Mouse (Mus musculus) MEL (cell line): ENCODE measurements around the gene Gnl3. TPM values are rescaled to one million over a fixed set of nuclear protein-coding genes. Genes with fewer than 3 reads are reported as not detected.

Source experiments
- DNase-seq: peaks from one replicate; pipeline ENCODE4 v3.0.0; 2011; ENCODE audit warnings: low read depth, low spot score
- H3K27ac ChIP-seq: 2 replicates; pipeline ENCODE4 v1.5.1; 2012; ENCODE audit warnings: low read depth, mild to moderate bottlenecking, control low read depth, low read length, moderate library complexity; ENCODE audit not compliant: control insufficient read depth
- H3K27me3 ChIP-seq, 2 experiments: fragments of 150-350 bp in 1 of 2; sonication (generic) in 1 of 2; 2 replicates each; pipeline ENCODE4 v1.6.1; 2012; ENCODE audit warnings: low read length in 2 of 2, mild to moderate bottlenecking in 2 of 2, improper control_type of control experiment in 1 of 2, moderate library complexity in 1 of 2; ENCODE audit not compliant: insufficient read depth in 2 of 2, control insufficient read depth in 1 of 2
- H3K36me3 ChIP-seq, 2 experiments: 2 replicates each; pipeline ENCODE4 v1.6.1; 2012 to 2014; ENCODE audit warnings: low read length in 2 of 2, improper control_type of control experiment in 1 of 2, inconsistent platforms in 1 of 2, mild to moderate bottlenecking in 1 of 2; ENCODE audit not compliant: insufficient read depth in 2 of 2, control insufficient read depth in 1 of 2
- H3K4me1 ChIP-seq, 2 experiments: fragments of 150-350 bp in 1 of 2; sonication (generic) in 1 of 2; 2 replicates each; pipeline ENCODE4 v1.6.1; 2012; ENCODE audit warnings: low read length in 2 of 2, improper control_type of control experiment in 1 of 2, mild to moderate bottlenecking in 1 of 2; ENCODE audit not compliant: insufficient read depth in 2 of 2, control insufficient read depth in 1 of 2
- H3K4me3 ChIP-seq, 2 experiments: fragments of 150-350 bp in 1 of 2; sonication (generic) in 1 of 2; 2 replicates each; pipeline ENCODE4 v1.5.1; 2012; ENCODE audit warnings: low read depth in 2 of 2, low read length in 2 of 2, mild to moderate bottlenecking in 2 of 2, moderate library complexity in 2 of 2, control low read depth in 1 of 2, improper control_type of control experiment in 1 of 2; ENCODE audit not compliant: control insufficient read depth in 1 of 2, insufficient read depth in 1 of 2
- H3K79me2 ChIP-seq: 2 replicates; pipeline ENCODE4 v1.6.1; 2012; ENCODE audit warnings: mild to moderate bottlenecking, low read length, moderate library complexity; ENCODE audit not compliant: control insufficient read depth, poor library complexity, insufficient read depth
- H3K9ac ChIP-seq: 2 replicates; pipeline ENCODE4 v1.6.1; 2012; ENCODE audit warnings: low read depth, mild to moderate bottlenecking, control low read depth, low read length, moderate library complexity; ENCODE audit not compliant: control insufficient read depth, poor library complexity, severe bottlenecking
- H3K9me3 ChIP-seq: fragments of 150-350 bp; sonication (generic); replicated peaks from 2 replicates; pipeline ENCODE4 v1.6.1; 2012; ENCODE audit warnings: mild to moderate bottlenecking, low read length, improper control_type of control experiment, moderate library complexity; ENCODE audit not compliant: insufficient read depth
- BHLHE40 ChIP-seq: IDR thresholded peaks from 2 replicates; pipeline ENCODE4 v1.6.1; 2012; ENCODE audit warnings: low read depth, mild to moderate bottlenecking, inconsistent platforms, low read length, improper control_type of control experiment, borderline replicate concordance
- CHD2 ChIP-seq: IDR thresholded peaks from 2 replicates; pipeline ENCODE4 v1.6.1; 2011; ENCODE audit warnings: low read length, improper control_type of control experiment
- EP300 ChIP-seq, 2 experiments: IDR thresholded peaks; 2 replicates each; pipeline ENCODE4 v1.6.1; 2011; ENCODE audit warnings: improper control_type of control experiment in 2 of 2, low read length in 2 of 2, low read depth in 1 of 2, mild to moderate bottlenecking in 1 of 2
- ETS1 ChIP-seq: IDR thresholded peaks from 2 replicates; pipeline ENCODE4 v1.6.1; 2012; ENCODE audit warnings: low read depth, mild to moderate bottlenecking, inconsistent platforms, low read length, improper control_type of control experiment, moderate library complexity
- GABPA ChIP-seq: IDR thresholded peaks from 2 replicates; pipeline ENCODE4 v1.6.1; 2012; ENCODE audit warnings: low read depth, mild to moderate bottlenecking, inconsistent platforms, low read length, improper control_type of control experiment, moderate library complexity
- GATA1 ChIP-seq: IDR thresholded peaks from 2 replicates; pipeline ENCODE4 v1.6.1; 2011; ENCODE audit warnings: low read depth, low read length, improper control_type of control experiment
- HCFC1 ChIP-seq: IDR thresholded peaks from 2 replicates; pipeline ENCODE4 v1.6.1; 2012; ENCODE audit warnings: low read depth, mild to moderate bottlenecking, inconsistent platforms, low read length, improper control_type of control experiment, moderate library complexity
- JUND ChIP-seq: IDR thresholded peaks from 2 replicates; pipeline ENCODE4 v1.6.1; 2011; ENCODE audit warnings: low read depth, mild to moderate bottlenecking, improper control_type of control experiment, low read length
- MAX ChIP-seq: IDR thresholded peaks from 2 replicates; pipeline ENCODE4 v1.6.1; 2011; ENCODE audit warnings: low read length, improper control_type of control experiment
- MAZ ChIP-seq: IDR thresholded peaks from 2 replicates; pipeline ENCODE4 v1.6.1; 2012; ENCODE audit warnings: low read depth, mild to moderate bottlenecking, inconsistent platforms, low read length, improper control_type of control experiment
- MEF2A ChIP-seq: IDR thresholded peaks from 2 replicates; pipeline ENCODE4 v1.6.1; 2014; ENCODE audit warnings: low read depth, mild to moderate bottlenecking, inconsistent platforms, low read length, improper control_type of control experiment; ENCODE audit not compliant: poor library complexity, insufficient replicate concordance, severe bottlenecking; ENCODE audit errors: extremely low read depth
- MXI1 ChIP-seq: IDR thresholded peaks from 2 replicates; pipeline ENCODE4 v1.6.1; 2011; ENCODE audit warnings: mild to moderate bottlenecking, low read depth, low read length, improper control_type of control experiment
- MYB ChIP-seq: IDR thresholded peaks from 2 replicates; pipeline ENCODE4 v1.6.1; 2011; ENCODE audit warnings: mild to moderate bottlenecking, low read depth, low read length, improper control_type of control experiment
- MYC ChIP-seq: IDR thresholded peaks from 2 replicates; pipeline ENCODE4 v1.6.1; 2011; ENCODE audit warnings: low read depth, mild to moderate bottlenecking, low read length, improper control_type of control experiment, moderate library complexity
- NELFE ChIP-seq: IDR thresholded peaks from 2 replicates; pipeline ENCODE4 v1.6.1; 2011; ENCODE audit warnings: low read depth, low read length, improper control_type of control experiment
- POLR2A ChIP-seq, 2 experiments: IDR thresholded peaks; 2 replicates each; pipeline ENCODE4 v1.6.1; 2011 to 2012; ENCODE audit warnings: low read length in 2 of 2, mild to moderate bottlenecking in 2 of 2, control low read depth in 1 of 2, improper control_type of control experiment in 1 of 2, low read depth in 1 of 2, moderate library complexity in 1 of 2; ENCODE audit not compliant: control insufficient read depth in 1 of 2, insufficient read depth in 1 of 2, poor library complexity in 1 of 2
- POLR2AphosphoS2 ChIP-seq: IDR thresholded peaks from 2 replicates; pipeline ENCODE4 v1.6.1; 2011; ENCODE audit warnings: low read length, improper control_type of control experiment
- POLR2AphosphoS5 ChIP-seq: IDR thresholded peaks from 2 replicates; pipeline ENCODE4 v1.6.1; 2012; ENCODE audit warnings: low read depth, borderline replicate concordance, mild to moderate bottlenecking, inconsistent platforms, low read length, moderate library complexity, mixed read lengths
- RAD21 ChIP-seq: IDR thresholded peaks from 2 replicates; pipeline ENCODE4 v1.6.1; 2011; ENCODE audit warnings: mild to moderate bottlenecking, low read depth, low read length, improper control_type of control experiment
- TAL1 ChIP-seq: IDR thresholded peaks from 2 replicates; pipeline ENCODE4 v1.6.1; 2012; ENCODE audit warnings: mild to moderate bottlenecking, inconsistent platforms, low read length, moderate library complexity, mixed read lengths
- TCF12 ChIP-seq: IDR thresholded peaks from 2 replicates; pipeline ENCODE4 v1.6.1; 2014; ENCODE audit warnings: low read depth, mild to moderate bottlenecking, inconsistent platforms, low read length, improper control_type of control experiment, moderate library complexity
- UBTF ChIP-seq: IDR thresholded peaks from 2 replicates; pipeline ENCODE4 v1.6.1; 2012; ENCODE audit warnings: low read depth, mild to moderate bottlenecking, inconsistent platforms, low read length, improper control_type of control experiment, moderate library complexity, borderline replicate concordance; ENCODE audit not compliant: insufficient read depth
- USF1 ChIP-seq: IDR thresholded peaks from 2 replicates; pipeline ENCODE4 v1.6.1; 2014; ENCODE audit warnings: low read depth, mild to moderate bottlenecking, inconsistent platforms, low read length, improper control_type of control experiment, moderate library complexity
- USF2 ChIP-seq, 2 experiments: IDR thresholded peaks; 2 replicates each; pipeline ENCODE4 v1.6.1; 2011 to 2012; ENCODE audit warnings: improper control_type of control experiment in 2 of 2, low read length in 2 of 2, borderline replicate concordance in 1 of 2, inconsistent platforms in 1 of 2, low read depth in 1 of 2, mild to moderate bottlenecking in 1 of 2; ENCODE audit not compliant: insufficient read depth in 1 of 2
- ZC3H11A ChIP-seq: IDR thresholded peaks from 2 replicates; pipeline ENCODE4 v1.6.1; 2012; ENCODE audit warnings: low read depth, mild to moderate bottlenecking, inconsistent platforms, low read length, improper control_type of control experiment
- ZKSCAN1 ChIP-seq: IDR thresholded peaks from 2 replicates; pipeline ENCODE4 v1.6.1; 2012; ENCODE audit warnings: low read depth, mild to moderate bottlenecking, inconsistent platforms, low read length, improper control_type of control experiment, moderate library complexity
- ZMIZ1 ChIP-seq: IDR thresholded peaks from 2 replicates; pipeline ENCODE4 v1.6.1; 2012; ENCODE audit warnings: low read depth, mild to moderate bottlenecking, inconsistent platforms, low read length, improper control_type of control experiment, moderate library complexity
- ZNF384 ChIP-seq: IDR thresholded peaks from 2 replicates; pipeline ENCODE4 v1.6.1; 2012; ENCODE audit warnings: low read depth, mild to moderate bottlenecking, inconsistent platforms, low read length, improper control_type of control experiment
- polyA plus RNA-seq, 2 experiments: library from polyadenylated mRNA; stranded (reverse) in 1 of 2; unstranded in 1 of 2; fragments of >175 nt in 1 of 2; fragments of >200 nt in 1 of 2; gene quantifications; 2 replicates each; pipeline versions ENCODE4 v1.2.1 to v1.2.4; 2012; ENCODE audit warnings: low replicate concordance in 2 of 2, low read depth in 1 of 2; ENCODE audit not compliant: insufficient read length in 2 of 2, insufficient read depth in 1 of 2, missing spikeins in 1 of 2
- total RNA-seq: library from RNA; depleted of rRNA; stranded (reverse); fragments of 300-350 nt; gene quantifications from 2 replicates; pipeline ENCODE4 v1.2.3, GENCODE M21; 2012

Gene Gnl3
- total and polyA plus RNA-seq, 3 experiments: 151 to 332 (median 257) TPM

DNA sequence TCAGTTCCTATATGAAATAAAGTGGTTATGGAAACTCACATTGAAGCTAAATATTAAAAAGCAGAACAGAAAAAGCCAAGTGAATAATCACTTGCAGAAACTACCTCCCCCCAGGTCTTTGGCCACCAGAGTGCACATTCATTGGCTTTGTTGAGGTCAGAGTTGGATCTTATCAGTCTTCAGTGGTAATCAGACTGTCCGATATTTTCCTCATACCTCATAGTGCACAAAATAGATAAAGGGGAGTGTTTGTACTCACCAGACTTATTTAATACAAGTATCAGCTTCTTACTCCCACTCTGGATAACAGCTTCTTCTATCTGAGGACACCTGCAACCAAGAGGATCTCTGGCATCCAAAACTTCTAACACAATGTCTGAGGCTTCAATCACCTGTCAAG is 2.9 kb downstream of the Gnl3 start:
- Histone ChIP-seq H3K27ac (peak overlapping the region; percentile 84), H3K9ac (peak overlapping the region; percentile 97; the same call in 1 of the 2 replicates), H3K27me3 (no peaks in the 10 kb centered on the region), H3K9me3 (no peaks in the 10 kb centered on the region), H3K4me3 (peak overlapping the region in 1 of 2 experiments; percentile 90; a peak in 2 of 4 replicates), H3K79me2 (peaks cover 42% of the 10 kb centered on the region), H3K36me3 (peaks cover 45 to 46% of the 10 kb centered on the region in 2 experiments), H3K4me1 (peaks cover 18 to 21% of the 10 kb centered on the region in 2 experiments)
- TF ChIP-seq UBTF: no peak
- no peak for TF ChIP-seq MAZ
- TF ChIP-seq TCF12: peak; percentile 68
- TF ChIP-seq MAX: no peak
- TF ChIP-seq POLR2A (IDR thresholded peaks at IDR 0.05; ENCODE audit: control insufficient read depth in 1 of 2, insufficient read depth in 1 of 2, low read depth in 1 of 2, low read length in 2 of 2, poor library complexity in 1 of 2): peak in 1 of 2 experiments; percentile 42; a peak in 1 of 4 replicates
- TF ChIP-seq ZMIZ1: no peak
- no peak for TF ChIP-seq TAL1
- TF ChIP-seq ETS1: peak; percentile 62
- peak; percentile 14 to 58; a peak in 3 of 4 replicates for TF ChIP-seq EP300 (IDR thresholded peaks at IDR 0.05; ENCODE audit: low read depth in 1 of 2, low read length in 2 of 2)
- no peak for TF ChIP-seq MXI1
- TF ChIP-seq MEF2A: no peak
- no peak for TF ChIP-seq RAD21
- TF ChIP-seq HCFC1: no peak
- no peak for TF ChIP-seq JUND
- TF ChIP-seq GATA1: peak; percentile 79
- peak; percentile 45 for DNase-seq

- H3K36me3 ChIP-seq: peaks cover 38 to 46% of the 10 kb centered on the region in 2 experiments
- H3K4me1 ChIP-seq: peaks cover 10 to 12% of the 10 kb centered on the region in 2 experiments
- H3K9me3 ChIP-seq: no peaks in the 10 kb centered on the region
- peaks cover 29% of the 10 kb centered on the region for H3K79me2 ChIP-seq
- H3K27me3 ChIP-seq: no peaks in the 10 kb centered on the region
- H3K4me3 ChIP-seq: no peak overlapping the region
- H3K9ac ChIP-seq: no peak overlapping the region
- no peak for DNase-seq
- H3K27ac ChIP-seq: no peak overlapping the region
- TF ChIP-seq ZNF384 (no peak; the same call in 1 of the 2 replicates), MAX (no peak), MYB (no peak), BHLHE40 (no peak), CHD2 (no peak), JUND (no peak), EP300 (IDR thresholded peaks at IDR 0.05; ENCODE audit: low read depth in 1 of 2, low read length in 2 of 2) (0 out of 4 replicates have a peak, but pooled peaks of 1 of the 2 experiments have one; percentile 23), POLR2AphosphoS2 (peak; percentile 51; the same call in 1 of the 2 replicates), RAD21 (no peak), MAZ (no peak), USF2 (IDR thresholded peaks at IDR 0.05; ENCODE audit: borderline replicate concordance in 1 of 2, insufficient read depth in 1 of 2, low read depth in 1 of 2, low read length in 2 of 2) (no peak), ETS1 (no peak), POLR2A (IDR thresholded peaks at IDR 0.05; ENCODE audit: control insufficient read depth in 1 of 2, insufficient read depth in 1 of 2, low read depth in 1 of 2, low read length in 2 of 2, poor library complexity in 1 of 2) (peak in 1 of 2 experiments; percentile 26; a peak in 2 of 4 replicates), GATA1 (peak; percentile 42; the same call in 1 of the 2 replicates), UBTF (no peak), ZC3H11A (no peak), USF1 (no peak), ZKSCAN1 (no peak), ZMIZ1 (no peak), TCF12 (no peak; the same call in 1 of the 2 replicates), HCFC1 (no peak), MYC (no peak), POLR2AphosphoS5 (no peak), NELFE (no peak), GABPA (no peak)
Measured at GRCm38 (mm10) chr14:31013928-31014327, 5.0 kb downstream of the Gnl3 start.
